Mouse (Mus musculus): ENCODE measurements around the gene Tmem233.

Tmem233 gene

GRCm38 (mm10) chr5:116004271-116004670 lies 78.8 kb downstream of the Tmem233 start:
- DNase-seq (ENCODE audit: low spot score in 2 of 2), result peak; percentile 47 to 58

GRCm38 (mm10) chr5:116003825-116004224 lies 79.2 kb downstream of the Tmem233 start:
- DNase-seq (ENCODE audit: low spot score in 2 of 2), result no peak

GRCm38 (mm10) chr5:116003154-116003553 lies 79.9 kb downstream of the Tmem233 start:
- no peak for DNase-seq (ENCODE audit: low spot score in 2 of 2)

GRCm38 (mm10) chr5:115997376-115997775 lies 85.7 kb downstream of the Tmem233 start:
- DNase-seq (ENCODE audit: low spot score in 2 of 2), result no peak

GRCm38 (mm10) chr5:115994101-115994500 lies 88.9 kb downstream of the Tmem233 start:
- no peak for DNase-seq (ENCODE audit: low spot score in 2 of 2)

- no peak for DNase-seq (ENCODE audit: low spot score in 2 of 2)
Observed at GRCm38 (mm10) chr5:115991717-115992116, 91.3 kb downstream of the Tmem233 start.
